Mouse (Mus musculus): ENCODE results near the gene Gpd2. TPM values are rescaled to one million over a fixed set of nuclear protein-coding genes. Genes with fewer than 3 reads are reported as not detected.

The Gpd2 gene
- polyA plus RNA-seq, 1 experiment from 2014 or later: 22.2 TPM

GRCm38 (mm10) chr2:57225236-57225635 lies 12.2 kb upstream of the Gpd2 start:
- Histone ChIP-seq H3K4me1 (ENCODE audit: control insufficient read depth, insufficient read depth, low read length) (no peaks in the 10 kb centered on the region), H3K4me3 (ENCODE audit: low read depth, low read length) (no peak overlapping the region), H3K36me3 (ENCODE audit: control insufficient read depth, insufficient read depth, low read length) (no peaks in the 10 kb centered on the region), H3K27ac (ENCODE audit: low read depth, low read length) (no peak overlapping the region), H3K9me3 (ENCODE audit: control insufficient read depth, low read length) (no peaks in the 10 kb centered on the region), H3K9ac (ENCODE audit: low read length) (no peak overlapping the region), H3K4me2 (ENCODE audit: low read depth) (no peak overlapping the region), H3K27me3 (ENCODE audit: control insufficient read depth, insufficient read depth, low read length) (no peaks in the 10 kb centered on the region; the same call in 1 of the 2 replicates)
- DNase-seq (ENCODE audit: low spot score) (no peak), ATAC-seq (ENCODE audit: insufficient read depth, low FRiP score, low TSS enrichment) (no peak)
- WGBS: 76% methylated on average over 2 of the region's 2 CpGs

GRCm38 (mm10) chr2:57227425-57227824 lies 10.0 kb upstream of the Gpd2 start:
- ATAC-seq (ENCODE audit: insufficient read depth, low FRiP score, low TSS enrichment): no peak
- no peak for DNase-seq (ENCODE audit: low spot score)
- no peaks in the 10 kb centered on the region; the same call in 1 of the 2 replicates for H3K27me3 ChIP-seq (ENCODE audit: control insufficient read depth, insufficient read depth, low read length)
- H3K9ac ChIP-seq (ENCODE audit: low read length): no peak overlapping the region
- no peaks in the 10 kb centered on the region for H3K4me1 ChIP-seq (ENCODE audit: control insufficient read depth, insufficient read depth, low read length)
- 89% methylated on average over 3 of the region's 3 CpGs for WGBS
- H3K9me3 ChIP-seq (ENCODE audit: control insufficient read depth, low read length): no peaks in the 10 kb centered on the region
- no peak overlapping the region for H3K4me2 ChIP-seq (ENCODE audit: low read depth)
- H3K36me3 ChIP-seq (ENCODE audit: control insufficient read depth, insufficient read depth, low read length): no peaks in the 10 kb centered on the region
- H3K4me3 ChIP-seq (ENCODE audit: low read depth, low read length): no peak overlapping the region
- H3K27ac ChIP-seq (ENCODE audit: low read depth, low read length): no peak overlapping the region

- ATAC-seq (ENCODE audit: insufficient read depth, low FRiP score, low TSS enrichment): no peak
- Histone ChIP-seq H3K36me3 (ENCODE audit: control insufficient read depth, insufficient read depth, low read length) (no peaks in the 10 kb centered on the region), H3K4me2 (ENCODE audit: low read depth) (no peak overlapping the region), H3K4me3 (ENCODE audit: low read depth, low read length) (no peak overlapping the region), H3K9me3 (ENCODE audit: control insufficient read depth, low read length) (no peaks in the 10 kb centered on the region), H3K4me1 (ENCODE audit: control insufficient read depth, insufficient read depth, low read length) (no peaks in the 10 kb centered on the region), H3K27me3 (ENCODE audit: control insufficient read depth, insufficient read depth, low read length) (no peaks in the 10 kb centered on the region), H3K27ac (ENCODE audit: low read depth, low read length) (no peak overlapping the region), H3K9ac (ENCODE audit: low read length) (no peak overlapping the region)
- DNase-seq (ENCODE audit: low spot score): no peak
- WGBS: 64% methylated on average over 4 of the region's 4 CpGs
Observed at GRCm38 (mm10) chr2:57229647-57230240, 7.7 kb upstream of the Gpd2 start.

- Histone ChIP-seq H3K27me3 (ENCODE audit: control insufficient read depth, insufficient read depth, low read length) (no peaks in the 10 kb centered on the region), H3K4me2 (ENCODE audit: low read depth) (no peak overlapping the region), H3K9me3 (ENCODE audit: control insufficient read depth, low read length) (no peaks in the 10 kb centered on the region), H3K27ac (ENCODE audit: low read depth, low read length) (no peak overlapping the region), H3K9ac (ENCODE audit: low read length) (no peak overlapping the region), H3K36me3 (ENCODE audit: control insufficient read depth, insufficient read depth, low read length) (no peaks in the 10 kb centered on the region), H3K4me1 (ENCODE audit: control insufficient read depth, insufficient read depth, low read length) (no peaks in the 10 kb centered on the region), H3K4me3 (ENCODE audit: low read depth, low read length) (no peak overlapping the region)
- DNase-seq (ENCODE audit: low spot score) (no peak), ATAC-seq (ENCODE audit: insufficient read depth, low FRiP score, low TSS enrichment) (no peak)
- WGBS: 86% methylated on average over 5 of the region's 5 CpGs
Observed at GRCm38 (mm10) chr2:57231432-57231831, 6.0 kb upstream of the Gpd2 start.

GRCm38 (mm10) chr2:57232328-57232727 lies 5.1 kb upstream of the Gpd2 start:
- H3K4me2 ChIP-seq (ENCODE audit: low read depth): no peak overlapping the region
- 93% methylated on average over 8 of the region's 8 CpGs for WGBS

GRCm38 (mm10) chr2:57236246-57236645 lies 1.2 kb upstream of the Gpd2 start:
- H3K4me2 ChIP-seq (ENCODE audit: low read depth): no peak overlapping the region
- no peak overlapping the region for H3K9ac ChIP-seq (ENCODE audit: low read length)
- no peaks in the 10 kb centered on the region for H3K36me3 ChIP-seq (ENCODE audit: control insufficient read depth, insufficient read depth, low read length)
- H3K27me3 ChIP-seq (ENCODE audit: control insufficient read depth, insufficient read depth, low read length): no peaks in the 10 kb centered on the region
- WGBS: 92% methylated on average over 2 of the region's 2 CpGs
- peaks cover 4% of the 10 kb centered on the region; the same call in 1 of the 2 replicates for H3K4me1 ChIP-seq (ENCODE audit: control insufficient read depth, insufficient read depth, low read length)
- no peaks in the 10 kb centered on the region for H3K9me3 ChIP-seq (ENCODE audit: control insufficient read depth, low read length)
- no peak overlapping the region for H3K27ac ChIP-seq (ENCODE audit: low read depth, low read length)
- ATAC-seq (ENCODE audit: insufficient read depth, low FRiP score, low TSS enrichment): no peak
- no peak overlapping the region for H3K4me3 ChIP-seq (ENCODE audit: low read depth, low read length)
- DNase-seq (ENCODE audit: low spot score): no peak

More at GRCm38 (mm10) chr2:57232328-57232727, 5.1 kb upstream of the Gpd2 start:
- ATAC-seq (ENCODE audit: insufficient read depth, low FRiP score, low TSS enrichment) (no peak), DNase-seq (ENCODE audit: low spot score) (no peak)
- H3K9me3 ChIP-seq (ENCODE audit: control insufficient read depth, low read length): no peaks in the 10 kb centered on the region
- no peaks in the 10 kb centered on the region for H3K27me3 ChIP-seq (ENCODE audit: control insufficient read depth, insufficient read depth, low read length)
- no peak overlapping the region for H3K9ac ChIP-seq (ENCODE audit: low read length)
- H3K27ac ChIP-seq (ENCODE audit: low read depth, low read length): no peak overlapping the region
- no peaks in the 10 kb centered on the region for H3K4me1 ChIP-seq (ENCODE audit: control insufficient read depth, insufficient read depth, low read length)
- no peaks in the 10 kb centered on the region for H3K36me3 ChIP-seq (ENCODE audit: control insufficient read depth, insufficient read depth, low read length)
- no peak overlapping the region for H3K4me3 ChIP-seq (ENCODE audit: low read depth, low read length)

- Histone ChIP-seq H3K4me1 (ENCODE audit: control insufficient read depth, insufficient read depth, low read length) (peaks cover 4% of the 10 kb centered on the region; the same call in 1 of the 2 replicates), H3K9me3 (ENCODE audit: control insufficient read depth, low read length) (no peaks in the 10 kb centered on the region), H3K27ac (ENCODE audit: low read depth, low read length) (no peak overlapping the region), H3K4me3 (ENCODE audit: low read depth, low read length) (no peak overlapping the region), H3K36me3 (ENCODE audit: control insufficient read depth, insufficient read depth, low read length) (no peaks in the 10 kb centered on the region), H3K4me2 (ENCODE audit: low read depth) (peak overlapping the region; percentile 97), H3K9ac (ENCODE audit: low read length) (no peak overlapping the region), H3K27me3 (ENCODE audit: control insufficient read depth, insufficient read depth, low read length) (no peaks in the 10 kb centered on the region)
- 57% methylated on average over 6 of the region's 6 CpGs for WGBS
- ATAC-seq (ENCODE audit: insufficient read depth, low FRiP score, low TSS enrichment): no peak
- no peak for DNase-seq (ENCODE audit: low spot score)
Observed at GRCm38 (mm10) chr2:57237026-57237425, 409 bp upstream of the Gpd2 start.

- Histone ChIP-seq H3K4me3 (ENCODE audit: low read depth, low read length) (peak overlapping the region; percentile 66), H3K27ac (ENCODE audit: low read depth, low read length) (peak overlapping the region; percentile 27; the same call in 1 of the 2 replicates), H3K4me1 (ENCODE audit: control insufficient read depth, insufficient read depth, low read length) (peaks cover 4% of the 10 kb centered on the region; the same call in 1 of the 2 replicates), H3K36me3 (ENCODE audit: control insufficient read depth, insufficient read depth, low read length) (no peaks in the 10 kb centered on the region), H3K4me2 (ENCODE audit: low read depth) (peak overlapping the region; percentile 97), H3K9me3 (ENCODE audit: control insufficient read depth, low read length) (no peaks in the 10 kb centered on the region), H3K9ac (ENCODE audit: low read length) (peak overlapping the region; percentile 88), H3K27me3 (ENCODE audit: control insufficient read depth, insufficient read depth, low read length) (no peaks in the 10 kb centered on the region)
- under 1% methylated on average over 56 of the region's 69 CpGs for WGBS
- ATAC-seq (ENCODE audit: insufficient read depth, low FRiP score, low TSS enrichment) (peak; percentile 67), DNase-seq (ENCODE audit: low spot score) (peak; percentile 77)
Observed at GRCm38 (mm10) chr2:57237920-57238613, 632 bp downstream of the Gpd2 start.
